Mouse (Mus musculus): ENCODE measurements around the gene Pin1rt1.

The Pin1rt1 gene

GRCm38 (mm10) chr2:104712486-104712809 lies 3.7 kb downstream of the Pin1rt1 start:
- no peak for DNase-seq (ENCODE audit: low spot score)

GRCm38 (mm10) chr2:104711585-104712485 lies 4.3 kb downstream of the Pin1rt1 start, which contains the start of gene Tcp11l1:
Gene Tcp11l1, minus strand, starts transcription at chr2:104712169.
- DNase-seq (ENCODE audit: low spot score), result peak; percentile 28

- no peak for DNase-seq (ENCODE audit: low spot score)
These were observed 5.4 kb downstream of the Pin1rt1 start for GRCm38 (mm10) chr2:104710670-104711370.

- no peak for DNase-seq (ENCODE audit: low spot score)
These were observed 6.3 kb downstream of the Pin1rt1 start for GRCm38 (mm10) chr2:104709786-104710337.

GRCm38 (mm10) chr2:104704355-104704754 lies 11.8 kb downstream of the Pin1rt1 start:
- no peak for DNase-seq (ENCODE audit: low spot score)

GRCm38 (mm10) chr2:104703158-104703557 lies 13.0 kb downstream of the Pin1rt1 start:
- no peak for DNase-seq (ENCODE audit: low spot score)

GRCm38 (mm10) chr2:104699659-104700058 lies 16.5 kb downstream of the Pin1rt1 start:
- DNase-seq (ENCODE audit: low spot score), result no peak

GRCm38 (mm10) chr2:104692551-104692950 lies 23.6 kb downstream of the Pin1rt1 start:
- no peak for DNase-seq (ENCODE audit: low spot score)

GRCm38 (mm10) chr2:104690720-104691119 lies 25.5 kb downstream of the Pin1rt1 start:
- no peak for DNase-seq (ENCODE audit: low spot score)

GRCm38 (mm10) chr2:104688724-104689123 lies 27.5 kb downstream of the Pin1rt1 start:
- no peak for DNase-seq (ENCODE audit: low spot score)

GRCm38 (mm10) chr2:104688321-104688720 lies 27.9 kb downstream of the Pin1rt1 start:
- no peak for DNase-seq (ENCODE audit: low spot score)

- DNase-seq (ENCODE audit: low spot score), result no peak
These were observed 28.9 kb downstream of the Pin1rt1 start for GRCm38 (mm10) chr2:104687261-104687660.

GRCm38 (mm10) chr2:104685418-104685817 lies 30.8 kb downstream of the Pin1rt1 start:
- DNase-seq (ENCODE audit: low spot score), result peak; percentile 71

GRCm38 (mm10) chr2:104684771-104685170 lies 31.4 kb downstream of the Pin1rt1 start:
- no peak for DNase-seq (ENCODE audit: low spot score)

GRCm38 (mm10) chr2:104677326-104677725 lies 38.9 kb downstream of the Pin1rt1 start:
- no peak for DNase-seq (ENCODE audit: low spot score)

- no peak for DNase-seq (ENCODE audit: low spot score)
These were observed 44.5 kb downstream of the Pin1rt1 start for GRCm38 (mm10) chr2:104671724-104672123.

- DNase-seq (ENCODE audit: low spot score), result no peak
These were observed 46.9 kb downstream of the Pin1rt1 start for GRCm38 (mm10) chr2:104669122-104669804.
